Mouse (Mus musculus) embryonic facial prominence, embryonic 13.5 days (tissue): Measurements from ENCODE around the gene Ciapin1. TPM values are rescaled to one million over a fixed set of nuclear protein-coding genes. Genes with fewer than 3 reads are reported as not detected.

ENCODE experiments used
- ATAC-seq: fragments of 200-750 bp; cut with Nextera tagmentation; 2 replicates; pipeline ENCODE4 v1.8.0; 2017; ENCODE audit warnings: low read depth; ENCODE audit not compliant: insufficient number of reproducible peaks, insufficient read depth, low FRiP score, low TSS enrichment
- H3K27ac ChIP-seq: fragments of 300-500 bp; sonication (generic); 2 replicates; pipeline ENCODE4 v1.5.1; 2015; ENCODE audit warnings: moderate library complexity, mild to moderate bottlenecking, inconsistent platforms
- H3K27me3 ChIP-seq: fragments of 300-500 bp; sonication (generic); 2 replicates; pipeline ENCODE4 v1.6.1; 2015; ENCODE audit warnings: mild to moderate bottlenecking, inconsistent platforms
- H3K36me3 ChIP-seq: fragments of 300-500 bp; sonication (generic); 2 replicates; pipeline ENCODE4 v1.6.1; 2015; ENCODE audit warnings: mild to moderate bottlenecking, inconsistent platforms
- H3K4me1 ChIP-seq: fragments of 300-500 bp; sonication (generic); 2 replicates; pipeline ENCODE4 v1.6.1; 2015; ENCODE audit warnings: inconsistent platforms
- H3K4me2 ChIP-seq: fragments of 300-500 bp; sonication (generic); 2 replicates; pipeline ENCODE4 v1.6.1; 2015; ENCODE audit warnings: moderate library complexity, mild to moderate bottlenecking, inconsistent platforms
- H3K4me3 ChIP-seq: fragments of 300-500 bp; sonication (generic); 2 replicates; pipeline ENCODE4 v1.5.1; 2015; ENCODE audit warnings: mild to moderate bottlenecking, inconsistent platforms
- H3K9ac ChIP-seq: fragments of 300-500 bp; sonication (generic); 2 replicates; pipeline ENCODE4 v1.6.1; 2015; ENCODE audit warnings: mild to moderate bottlenecking, inconsistent platforms
- H3K9me3 ChIP-seq: fragments of 300-500 bp; sonication (generic); 2 replicates; pipeline ENCODE4 v1.6.1; 2016; ENCODE audit warnings: inconsistent platforms
- WGBS: fragments of 180-500 bp; shearing (Covaris S2); methylation state at CpG from one replicate; pipeline ENCODE4 v1.1.7; 2015; ENCODE audit warnings: mixed read lengths; 5-methylcytosine and 5-hydroxymethylcytosine counted together
- polyA plus RNA-seq: library from polyadenylated mRNA; unstranded; fragments of >200 nt; fragmentation: Nextera tagmentation; extraction: Ambion mirVana; gene quantifications from 2 replicates; pipeline ENCODE4 v1.2.1, GENCODE M21; 2015

Ciapin1 gene
- polyA plus RNA-seq, 1 experiment from 2014 or later = 123 TPM

DNA sequence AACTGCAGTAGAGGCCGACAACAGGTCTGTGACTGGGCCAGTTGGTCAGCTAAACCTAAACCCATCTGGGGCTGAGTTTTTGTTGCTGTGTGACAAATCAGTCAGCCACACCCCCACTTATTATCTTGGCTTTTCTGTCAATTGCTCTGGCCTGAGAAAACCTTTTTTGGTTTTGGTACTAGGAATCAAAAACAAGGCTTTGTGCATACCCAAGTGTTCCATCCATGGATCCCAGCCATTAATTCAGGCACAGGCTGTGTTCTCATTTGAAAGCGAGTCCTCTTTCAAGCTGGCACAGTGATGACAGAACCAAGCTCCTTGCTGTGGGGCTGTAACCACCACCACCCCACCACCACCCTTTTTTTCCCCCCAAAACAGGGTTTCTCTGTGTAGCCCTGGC is 16.8 kb downstream of the Ciapin1 start:
- no peak overlapping the region for H3K27ac ChIP-seq
- no peaks in the 10 kb centered on the region for H3K4me1 ChIP-seq
- H3K27me3 ChIP-seq = no peaks in the 10 kb centered on the region
- no peak overlapping the region for H3K9ac ChIP-seq
- H3K4me3 ChIP-seq = no peak overlapping the region
- 80% methylated on average over 2 of the region's 2 CpGs for WGBS
- H3K36me3 ChIP-seq = peaks cover 52% of the 10 kb centered on the region
- no peak overlapping the region for H3K4me2 ChIP-seq
- no peak for ATAC-seq
- no peaks in the 10 kb centered on the region for H3K9me3 ChIP-seq

DNA sequence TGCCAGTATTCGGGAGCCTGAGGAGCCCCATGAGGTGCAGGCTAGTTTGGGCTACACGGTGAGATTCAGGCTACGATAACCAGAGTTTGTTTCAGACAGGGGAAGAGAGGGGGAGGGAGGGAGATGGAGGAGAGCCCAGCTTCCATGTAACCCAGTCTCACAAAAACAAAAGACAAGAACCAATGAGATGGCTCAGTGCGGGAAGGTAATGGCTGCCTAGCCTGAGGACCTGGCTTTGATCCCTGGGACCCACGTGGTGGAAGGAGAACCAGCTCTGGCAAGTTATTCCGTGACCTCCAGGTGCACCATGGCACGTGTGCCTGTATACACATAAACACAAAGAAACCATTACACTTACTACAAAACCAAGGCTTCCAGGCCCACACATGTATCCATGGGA is 17.6 kb downstream of the Ciapin1 start:
- Histone ChIP-seq H3K36me3 (peaks cover 45% of the 10 kb centered on the region), H3K27ac (no peak overlapping the region), H3K9me3 (no peaks in the 10 kb centered on the region), H3K4me1 (no peaks in the 10 kb centered on the region), H3K9ac (no peak overlapping the region), H3K4me3 (no peak overlapping the region), H3K4me2 (no peak overlapping the region), H3K27me3 (no peaks in the 10 kb centered on the region)
- ATAC-seq = peak; percentile 23; the same call in 1 of the 2 replicates
- WGBS = 64% methylated on average over 7 of the region's 7 CpGs

DNA sequence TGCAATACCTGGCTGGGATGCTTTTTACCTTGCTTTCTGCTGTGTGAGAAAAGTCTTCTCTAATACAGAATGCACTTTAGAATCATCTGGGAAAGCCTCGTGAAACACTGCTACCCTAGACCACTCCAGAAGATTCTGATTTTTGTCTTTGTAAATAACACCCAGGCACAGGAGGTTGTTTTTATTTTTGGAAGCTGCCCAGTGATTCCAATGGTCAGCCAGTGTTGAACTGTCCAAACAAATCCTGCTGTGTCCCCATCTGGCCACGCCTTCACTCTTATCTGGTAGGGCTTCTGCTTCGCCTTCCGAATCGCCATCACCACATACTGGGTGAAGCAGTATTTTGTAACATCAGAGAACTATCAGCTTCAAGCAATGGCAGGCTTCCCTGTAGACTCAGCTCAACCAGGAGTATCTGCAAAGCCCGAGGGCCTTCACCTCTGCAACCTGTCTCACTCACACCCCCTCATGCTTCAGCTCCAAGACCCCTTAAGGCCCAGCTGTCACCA is 18.4 kb downstream of the Ciapin1 start:
- Histone ChIP-seq H3K4me2 (no peak overlapping the region), H3K27me3 (no peaks in the 10 kb centered on the region), H3K27ac (no peak overlapping the region), H3K4me1 (no peaks in the 10 kb centered on the region), H3K36me3 (peaks cover 38% of the 10 kb centered on the region), H3K9ac (no peak overlapping the region), H3K4me3 (no peak overlapping the region), H3K9me3 (no peaks in the 10 kb centered on the region)
- no peak for ATAC-seq
- 83% methylated on average over 6 of the region's 6 CpGs for WGBS

DNA sequence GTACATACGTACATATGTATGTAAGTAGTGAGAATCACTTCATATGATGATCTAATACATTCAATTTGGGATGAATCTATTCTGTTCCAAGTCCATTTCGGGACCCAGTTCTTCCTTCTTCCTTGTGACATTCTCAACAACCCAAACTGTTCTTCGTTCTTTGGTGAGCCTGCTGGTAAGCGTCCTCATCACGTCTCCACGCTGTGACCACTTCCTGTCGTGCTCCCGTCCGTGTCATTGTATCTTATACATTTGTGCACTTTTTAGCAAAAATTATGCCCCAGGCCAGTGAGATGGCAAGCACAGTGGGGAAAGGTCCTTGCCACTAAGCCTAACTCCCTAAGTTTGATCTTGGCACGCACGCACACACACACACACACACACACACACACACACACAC is 20.2 kb downstream of the Ciapin1 start:
- WGBS = 89% methylated on average over 11 of the region's 11 CpGs
- H3K4me3 ChIP-seq = no peak overlapping the region
- H3K9me3 ChIP-seq = no peaks in the 10 kb centered on the region
- H3K27ac ChIP-seq = no peak overlapping the region
- no peak overlapping the region for H3K4me2 ChIP-seq
- ATAC-seq = no peak
- H3K36me3 ChIP-seq = peaks cover 20% of the 10 kb centered on the region
- H3K9ac ChIP-seq = no peak overlapping the region
- H3K27me3 ChIP-seq = no peaks in the 10 kb centered on the region
- H3K4me1 ChIP-seq = no peaks in the 10 kb centered on the region

DNA sequence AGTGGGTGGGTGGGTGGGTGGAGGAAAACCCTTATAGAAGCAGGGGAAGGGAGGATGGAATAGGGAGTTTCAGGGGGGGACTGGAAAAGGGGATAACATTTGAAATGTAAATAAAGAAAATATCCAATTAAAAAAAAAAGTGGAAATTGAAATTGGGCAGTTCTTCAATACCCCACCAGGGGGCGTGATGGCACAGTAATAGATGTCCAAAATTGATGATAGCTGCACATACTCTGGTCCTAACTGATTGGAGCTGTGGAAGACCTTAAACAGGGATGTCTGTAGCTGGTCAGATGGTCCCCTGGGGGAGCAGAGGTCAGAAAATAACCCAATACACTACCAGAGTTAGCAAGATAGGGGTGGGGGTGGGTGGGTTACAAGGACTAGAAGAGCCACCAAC is 23.6 kb downstream of the Ciapin1 start:
- Histone ChIP-seq H3K36me3 (no peaks in the 10 kb centered on the region), H3K4me3 (no peak overlapping the region), H3K4me1 (0 out of 2 replicates have a peak, but pooled peaks cover 3% of the 10 kb centered on the region), H3K9ac (no peak overlapping the region), H3K4me2 (no peak overlapping the region), H3K9me3 (no peaks in the 10 kb centered on the region), H3K27me3 (no peaks in the 10 kb centered on the region), H3K27ac (no peak overlapping the region)
- ATAC-seq = no peak
- WGBS = 0% methylated on average over 1 of the region's 1 CpGs

DNA sequence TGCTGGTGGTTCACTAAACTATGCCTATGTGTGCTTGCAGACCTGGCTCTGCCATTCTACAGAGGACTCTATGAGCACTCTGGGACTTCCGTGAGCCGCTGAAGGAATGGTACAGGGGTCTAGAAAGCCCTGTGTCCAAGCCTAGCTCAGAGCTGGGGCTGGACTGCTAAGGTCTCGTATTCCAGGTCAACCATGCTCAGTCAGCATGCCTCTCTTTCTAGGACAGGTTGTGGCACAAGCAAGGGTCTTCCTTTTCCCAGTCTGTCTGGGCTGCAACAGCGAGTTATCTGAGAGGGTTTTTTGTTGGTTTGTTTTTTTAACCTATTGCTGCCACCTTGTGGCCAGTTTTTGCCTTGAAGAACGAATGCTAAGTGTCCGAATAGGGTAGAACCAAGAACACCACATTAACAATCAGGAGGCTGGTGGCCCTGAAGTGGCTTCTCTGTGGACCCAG is 25.5 kb downstream of the Ciapin1 start:
- no peak for ATAC-seq
- Histone ChIP-seq H3K27ac (no peak overlapping the region), H3K4me2 (peak overlapping the region; percentile 47), H3K36me3 (no peaks in the 10 kb centered on the region), H3K9ac (peak overlapping the region; percentile 58; the same call in 1 of the 2 replicates), H3K27me3 (no peaks in the 10 kb centered on the region), H3K4me1 (0 out of 2 replicates have a peak, but pooled peaks cover 3% of the 10 kb centered on the region), H3K4me3 (peak overlapping the region; percentile 17; the same call in 1 of the 2 replicates), H3K9me3 (no peaks in the 10 kb centered on the region)
- WGBS = 31% methylated on average over 6 of the region's 6 CpGs

DNA sequence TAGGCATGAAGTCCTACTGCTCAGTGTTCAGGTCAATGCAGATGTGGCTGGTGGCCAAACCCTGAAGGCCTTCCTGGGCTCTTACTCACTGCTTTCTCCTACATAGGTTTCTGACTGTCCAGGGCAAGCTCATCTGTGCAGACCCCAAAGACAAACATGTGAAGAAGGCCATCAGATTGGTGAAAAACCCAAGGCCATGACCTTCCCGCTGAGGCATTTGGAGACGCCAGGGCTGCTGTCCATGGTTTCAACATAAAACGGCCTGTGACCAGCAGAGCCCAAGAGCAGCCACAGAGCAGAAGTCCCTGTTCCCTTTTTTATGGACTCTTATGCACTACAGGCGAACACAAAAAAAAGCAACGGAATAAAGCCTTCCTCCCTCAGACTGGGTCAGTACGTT is 26.5 kb downstream of the Ciapin1 start:
- no peaks in the 10 kb centered on the region for H3K9me3 ChIP-seq
- no peak overlapping the region for H3K4me2 ChIP-seq
- 0 out of 2 replicates have a peak, but pooled peaks cover 3% of the 10 kb centered on the region for H3K4me1 ChIP-seq
- no peaks in the 10 kb centered on the region for H3K36me3 ChIP-seq
- no peak overlapping the region for H3K4me3 ChIP-seq
- no peaks in the 10 kb centered on the region for H3K27me3 ChIP-seq
- ATAC-seq = no peak
- no peak overlapping the region for H3K27ac ChIP-seq
- H3K9ac ChIP-seq = no peak overlapping the region
- WGBS = 71% methylated on average over 6 of the region's 6 CpGs

DNA sequence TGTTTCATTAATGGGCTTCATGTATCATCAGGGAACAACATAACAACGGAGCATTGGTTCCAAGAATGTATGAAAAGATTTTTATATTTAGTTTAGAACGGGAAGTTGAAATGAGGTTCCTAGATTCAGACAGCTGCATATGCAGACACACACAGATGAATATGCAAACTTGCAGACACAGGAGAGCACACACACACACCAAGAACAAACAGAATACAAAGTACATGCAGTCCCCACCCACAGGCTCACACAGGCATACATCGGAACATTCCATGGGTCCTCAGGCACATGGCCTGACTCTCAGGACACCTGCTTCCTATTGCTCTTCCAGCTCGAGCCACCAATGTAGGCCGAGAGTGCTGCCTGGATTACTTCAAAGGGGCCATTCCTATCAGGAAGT is 27.3 kb downstream of the Ciapin1 start:
- H3K4me1 ChIP-seq = 0 out of 2 replicates have a peak, but pooled peaks cover 3% of the 10 kb centered on the region
- WGBS = 70% methylated on average over 5 of the region's 5 CpGs
- H3K27me3 ChIP-seq = no peaks in the 10 kb centered on the region
- H3K4me3 ChIP-seq = no peak overlapping the region
- ATAC-seq = no peak
- no peak overlapping the region for H3K27ac ChIP-seq
- H3K9me3 ChIP-seq = no peaks in the 10 kb centered on the region
- H3K36me3 ChIP-seq = no peaks in the 10 kb centered on the region
- no peak overlapping the region for H3K4me2 ChIP-seq
- no peak overlapping the region for H3K9ac ChIP-seq

DNA sequence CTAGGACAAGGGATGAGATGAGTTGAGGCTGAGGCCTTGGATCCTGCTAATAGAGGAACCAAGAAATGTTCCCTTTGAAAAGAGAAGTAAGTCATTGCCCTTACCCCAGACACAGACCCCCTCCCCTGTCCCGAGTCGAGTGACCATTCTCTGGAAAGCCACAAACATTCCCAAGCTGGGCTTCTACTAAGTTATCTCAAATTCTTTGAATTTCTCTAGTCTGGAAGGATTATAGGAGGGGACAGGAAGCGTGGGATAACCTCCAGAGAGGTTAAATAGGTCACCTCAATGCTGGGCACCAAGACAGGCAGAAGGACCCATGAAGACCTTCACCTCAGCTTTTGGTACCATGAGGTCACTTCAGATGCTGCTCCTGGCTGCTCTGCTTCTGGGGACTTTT is 28.0 kb downstream of the Ciapin1 start, which contains the start of gene Ccl17:
Gene Ccl17 (plus strand): TSS at position 301 of the 400 bp plus-strand sequence.
- Histone ChIP-seq H3K27ac (no peak within 1 kb of the TSS), H3K4me1 (0 out of 2 replicates have a peak, but pooled peaks cover 3% of the 10 kb centered on the region), H3K36me3 (no peaks in the 10 kb centered on the region), H3K4me2 (no peak within 1 kb of the TSS), H3K27me3 (no peaks in the 10 kb centered on the region), H3K9me3 (no peaks in the 10 kb centered on the region), H3K4me3 (no peak within 1 kb of the TSS), H3K9ac (no peak within 1 kb of the TSS)
- ATAC-seq = no peak
- 58% methylated on average over 3 of the region's 3 CpGs for WGBS

DNA sequence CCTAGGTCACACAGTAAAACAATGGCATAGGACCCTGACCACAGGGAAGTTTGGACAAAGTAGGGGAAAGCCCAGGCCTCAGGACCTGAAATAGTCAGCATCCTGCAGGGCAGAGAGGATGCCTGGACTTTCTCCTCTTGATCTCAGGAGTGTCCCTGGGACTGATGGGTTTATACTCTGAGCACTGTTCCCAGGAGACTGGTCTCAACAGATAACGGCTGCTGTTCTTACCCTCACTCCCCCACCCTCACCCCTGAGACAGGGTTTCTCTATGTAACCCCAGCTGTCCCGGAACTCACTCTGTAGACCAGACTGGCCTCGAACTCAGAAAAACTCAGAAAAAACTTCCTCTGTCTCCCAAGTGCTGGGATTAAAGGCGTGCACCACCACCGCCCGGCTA is 29.8 kb downstream of the Ciapin1 start:
- Histone ChIP-seq H3K9me3 (no peaks in the 10 kb centered on the region), H3K27ac (no peak overlapping the region), H3K4me2 (no peak overlapping the region), H3K4me1 (0 out of 2 replicates have a peak, but pooled peaks cover 3% of the 10 kb centered on the region), H3K9ac (no peak overlapping the region), H3K36me3 (no peaks in the 10 kb centered on the region), H3K4me3 (no peak overlapping the region), H3K27me3 (no peaks in the 10 kb centered on the region)
- no peak for ATAC-seq
- 84% methylated on average over 6 of the region's 6 CpGs for WGBS

DNA sequence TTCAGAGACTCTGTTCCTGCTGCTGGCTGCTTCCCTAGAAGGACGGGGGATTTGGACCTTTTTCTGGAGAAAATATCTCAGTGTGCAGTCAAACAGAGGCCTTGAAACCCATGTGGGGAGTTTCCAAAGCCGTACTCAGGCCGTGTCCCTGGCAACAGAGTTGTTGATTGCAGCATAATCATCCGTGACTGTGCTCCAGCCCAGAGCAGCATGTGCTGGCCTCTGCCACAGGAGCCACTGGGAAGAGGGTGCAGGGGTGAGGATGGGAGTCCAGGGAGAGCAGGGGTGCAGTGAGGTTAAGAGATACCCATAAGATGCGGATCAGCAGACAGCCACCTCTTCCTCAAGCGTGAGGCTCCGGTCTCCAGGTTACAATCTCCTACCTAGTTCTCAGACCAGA is 30.7 kb downstream of the Ciapin1 start:
- H3K9ac ChIP-seq = no peak overlapping the region
- no peak overlapping the region for H3K4me2 ChIP-seq
- H3K27me3 ChIP-seq = no peaks in the 10 kb centered on the region
- H3K27ac ChIP-seq = no peak overlapping the region
- no peaks in the 10 kb centered on the region for H3K9me3 ChIP-seq
- no peak for ATAC-seq
- H3K36me3 ChIP-seq = no peaks in the 10 kb centered on the region
- H3K4me3 ChIP-seq = no peak overlapping the region
- 0 out of 2 replicates have a peak, but pooled peaks cover 1% of the 10 kb centered on the region for H3K4me1 ChIP-seq
- WGBS = 56% methylated on average over 7 of the region's 7 CpGs

DNA sequence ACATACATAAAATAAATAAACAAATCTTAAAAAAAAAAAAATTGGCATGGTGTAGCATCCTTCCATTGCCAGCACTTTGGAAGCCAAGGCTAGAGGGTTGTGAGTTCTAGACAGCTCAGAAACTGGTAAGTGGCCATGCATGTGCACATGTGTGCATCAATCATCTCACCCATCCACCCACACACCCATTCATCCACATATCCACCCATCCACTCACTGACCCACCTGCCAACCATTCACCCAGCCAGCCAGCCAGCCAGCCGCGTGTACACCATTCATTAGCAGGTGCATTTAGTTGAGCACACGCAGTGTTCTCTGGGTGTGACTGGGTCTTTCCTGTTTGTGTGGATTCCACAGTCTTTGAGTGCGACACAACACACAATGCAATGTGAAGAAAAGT is 32.3 kb downstream of the Ciapin1 start:
- Histone ChIP-seq H3K27me3 (no peaks in the 10 kb centered on the region), H3K4me1 (no peaks in the 10 kb centered on the region), H3K9me3 (no peaks in the 10 kb centered on the region), H3K27ac (no peak overlapping the region), H3K4me3 (no peak overlapping the region), H3K4me2 (no peak overlapping the region), H3K9ac (no peak overlapping the region), H3K36me3 (no peaks in the 10 kb centered on the region)
- ATAC-seq = no peak
- 76% methylated on average over 4 of the region's 4 CpGs for WGBS
